Mouse (Mus musculus) heart, postnatal 0 days (tissue): ENCODE results near the gene Vmn1r4. TPM values are rescaled to one million over a fixed set of nuclear protein-coding genes. Genes with fewer than 3 reads are reported as not detected.

Experiments used
- ATAC-seq: fragments of 200-750 bp; cut with Nextera tagmentation; 2 replicates; pipeline ENCODE4 v1.8.0; 2017; ENCODE audit warnings: low read depth, moderate number of reproducible peaks, moderate library complexity; ENCODE audit not compliant: insufficient read depth
- DNase-seq: peaks from one replicate; pipeline ENCODE4 v3.0.0-alpha.2; 2016; ENCODE audit warnings: low spot score
- H3K27ac ChIP-seq: fragments of 300-500 bp; sonication (generic); 2 replicates; pipeline ENCODE4 v1.5.1; 2014; ENCODE audit warnings: low read depth, mild to moderate bottlenecking
- H3K27me3 ChIP-seq: fragments of 300-500 bp; sonication (generic); 2 replicates; pipeline ENCODE4 v1.6.1; 2014; ENCODE audit warnings: low read length, mixed read lengths; ENCODE audit not compliant: control insufficient read depth, insufficient read depth
- H3K36me3 ChIP-seq: fragments of 300-500 bp; sonication (generic); replicated peaks from 2 replicates; pipeline ENCODE4 v1.6.1; 2014; ENCODE audit warnings: low read length, mixed read lengths; ENCODE audit not compliant: control insufficient read depth, insufficient read depth
- H3K4me1 ChIP-seq: fragments of 300-500 bp; sonication (generic); 2 replicates; pipeline ENCODE4 v1.6.1; 2014; ENCODE audit warnings: antibody characterized with exemption; ENCODE audit not compliant: control insufficient read depth, insufficient read depth
- H3K4me2 ChIP-seq: fragments of 300-500 bp; sonication (generic); 2 replicates; pipeline ENCODE4 v1.6.1; 2014; ENCODE audit warnings: low read depth, mild to moderate bottlenecking, low read length, moderate library complexity
- H3K4me3 ChIP-seq: fragments of 300-500 bp; sonication (generic); 2 replicates; pipeline ENCODE4 v1.5.1; 2014; ENCODE audit warnings: low read depth, low read length
- H3K9ac ChIP-seq: fragments of 300-500 bp; sonication (generic); replicated peaks from 2 replicates; pipeline ENCODE4 v1.6.1; 2014; ENCODE audit warnings: low read depth, low read length, mixed read lengths
- H3K9me3 ChIP-seq: fragments of 300-500 bp; sonication (generic); replicated peaks from 2 replicates; pipeline ENCODE4 v1.6.1; 2016; ENCODE audit warnings: low read length; ENCODE audit not compliant: control insufficient read depth
- CTCF ChIP-seq: IDR thresholded peaks from 2 replicates; pipeline ENCODE4 v1.5.1; 2016; ENCODE audit warnings: antibody characterized with exemption, control low read depth, low read depth
- EP300 ChIP-seq: IDR thresholded peaks from 2 replicates; pipeline ENCODE4 v1.6.1; 2016; ENCODE audit warnings: antibody characterized with exemption, low read depth
- WGBS: fragments of 180-500 bp; shearing (Covaris S2); extraction: QIAGEN DNeasy Blood & Tissue Kit; methylation state at CpG from one replicate; pipeline ENCODE4 v1.1.7; 2014; 5-methylcytosine and 5-hydroxymethylcytosine counted together
- polyA plus RNA-seq: library from polyadenylated mRNA; unstranded; fragments of >200 nt; fragmentation: Nextera tagmentation; extraction: Ambion mirVana; gene quantifications from 2 replicates; pipeline ENCODE4 v1.2.1, GENCODE M21; 2015
- total RNA-seq: library from RNA; depleted of rRNA; stranded (reverse); fragments of >200 nt; gene quantifications from 2 replicates; pipeline ENCODE4 v1.2.3, GENCODE M21; 2014; ENCODE audit warnings: low replicate concordance; rRNA removed

Vmn1r4 gene
- total and polyA plus RNA-seq, 2 experiments from 2014 or later: 0.19 TPM; not detected in 1

DNA sequence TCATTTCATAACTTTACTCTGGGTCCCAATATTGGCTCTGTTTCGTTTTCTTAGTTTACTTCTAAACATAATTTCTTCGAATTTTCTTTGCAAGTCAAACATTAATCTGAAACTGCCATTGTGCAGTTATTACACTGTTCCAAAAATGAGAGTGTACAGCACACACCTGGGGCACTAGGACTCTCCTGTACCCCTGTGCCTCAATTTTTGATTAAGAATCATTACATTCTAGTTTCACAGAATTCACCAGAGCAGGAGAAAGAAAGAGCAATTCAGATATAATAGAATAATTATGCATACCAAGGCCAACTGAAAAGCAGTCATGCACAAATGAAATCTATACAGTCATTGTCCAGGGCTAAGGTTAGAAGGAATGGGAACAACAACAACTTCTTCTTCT, 8.6 kb downstream of the Vmn1r4 start:
- Histone ChIP-seq H3K36me3 (no peaks in the 10 kb centered on the region), H3K9ac (no peak overlapping the region), H3K27ac (no peak overlapping the region), H3K27me3 (no peaks in the 10 kb centered on the region; the same call in 1 of the 2 replicates), H3K9me3 (no peaks in the 10 kb centered on the region), H3K4me1 (no peaks in the 10 kb centered on the region), H3K4me2 (no peak overlapping the region), H3K4me3 (no peak overlapping the region)
- ATAC-seq (no peak), DNase-seq (no peak)
- TF ChIP-seq EP300 (no peak), CTCF (no peak)
- WGBS: 53% methylated on average over 2 of the region's 2 CpGs

DNA sequence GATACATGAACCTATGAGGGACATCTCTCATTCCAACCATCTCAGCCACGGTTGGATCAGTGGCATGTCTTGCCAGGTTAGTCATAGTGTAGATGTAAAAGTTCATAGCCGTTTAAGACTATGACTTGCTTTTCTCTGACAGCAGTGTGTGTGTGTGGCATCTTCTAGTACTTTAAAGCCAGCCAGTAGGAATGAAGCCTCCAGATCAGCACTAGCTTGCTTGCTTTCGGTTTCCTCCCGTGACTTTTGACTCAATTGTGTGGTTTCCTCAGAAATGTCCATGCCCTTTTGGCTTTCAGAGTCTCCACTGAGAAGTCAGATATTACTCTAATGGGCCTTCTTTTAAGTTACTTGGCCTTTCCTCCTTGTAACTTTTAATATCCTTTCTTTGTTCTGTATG, 10.6 kb downstream of the Vmn1r4 start:
- no peak overlapping the region for H3K4me3 ChIP-seq
- DNase-seq (no peak), ATAC-seq (no peak)
- H3K27ac ChIP-seq: no peak overlapping the region
- H3K36me3 ChIP-seq: no peaks in the 10 kb centered on the region
- no peak overlapping the region for H3K4me2 ChIP-seq
- 71% methylated on average over 4 of the region's 4 CpGs for WGBS
- TF ChIP-seq CTCF: no peak
- TF ChIP-seq EP300: no peak
- no peak overlapping the region for H3K9ac ChIP-seq
- H3K9me3 ChIP-seq: no peaks in the 10 kb centered on the region
- H3K4me1 ChIP-seq: no peaks in the 10 kb centered on the region
- no peaks in the 10 kb centered on the region; the same call in 1 of the 2 replicates for H3K27me3 ChIP-seq

- Histone ChIP-seq H3K4me2 (no peak overlapping the region), H3K4me1 (no peaks in the 10 kb centered on the region), H3K27me3 (no peaks in the 10 kb centered on the region), H3K36me3 (no peaks in the 10 kb centered on the region), H3K9me3 (no peaks in the 10 kb centered on the region), H3K27ac (no peak overlapping the region), H3K4me3 (no peak overlapping the region), H3K9ac (no peak overlapping the region)
- no peak for TF ChIP-seq CTCF
- TF ChIP-seq EP300: no peak
- ATAC-seq (no peak), DNase-seq (no peak)
- 67% methylated on average over 5 of the region's 5 CpGs for WGBS
These were observed 32.6 kb downstream of the Vmn1r4 start for GRCm38 (mm10) chr6:56956436-56956835.

DNA sequence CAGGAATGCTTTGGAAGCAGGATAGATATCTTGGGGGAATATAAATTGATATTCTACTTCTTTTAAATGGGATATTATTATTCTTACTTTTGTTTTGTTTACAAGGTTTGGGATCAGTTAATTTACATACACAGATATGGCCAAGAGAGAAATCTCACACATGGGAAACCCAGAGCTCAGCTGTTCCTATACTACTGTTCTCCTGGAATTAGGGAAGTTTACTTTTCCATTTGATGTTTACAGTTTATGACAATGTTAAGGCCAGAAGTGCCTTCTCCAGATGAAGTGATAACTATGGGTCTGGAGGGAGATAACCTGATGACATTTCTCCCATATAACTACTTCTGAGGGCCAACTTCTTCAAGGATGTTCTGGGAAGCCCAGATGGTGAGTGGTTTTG, 46.2 kb downstream of the Vmn1r4 start, which contains the start of gene Vmn1r5:
Gene Vmn1r5 (plus strand): TSS at position 301 of the 400 bp plus-strand sequence.
- no peak within 1 kb of the TSS for H3K4me2 ChIP-seq
- H3K27me3 ChIP-seq: no peaks in the 10 kb centered on the region
- H3K27ac ChIP-seq: no peak within 1 kb of the TSS
- TF ChIP-seq CTCF (no peak), EP300 (no peak)
- ATAC-seq (no peak), DNase-seq (no peak)
- H3K4me1 ChIP-seq: no peaks in the 10 kb centered on the region
- H3K4me3 ChIP-seq: no peak within 1 kb of the TSS
- no peaks in the 10 kb centered on the region for H3K9me3 ChIP-seq
- no peaks in the 10 kb centered on the region for H3K36me3 ChIP-seq
- H3K9ac ChIP-seq: no peak within 1 kb of the TSS

DNA sequence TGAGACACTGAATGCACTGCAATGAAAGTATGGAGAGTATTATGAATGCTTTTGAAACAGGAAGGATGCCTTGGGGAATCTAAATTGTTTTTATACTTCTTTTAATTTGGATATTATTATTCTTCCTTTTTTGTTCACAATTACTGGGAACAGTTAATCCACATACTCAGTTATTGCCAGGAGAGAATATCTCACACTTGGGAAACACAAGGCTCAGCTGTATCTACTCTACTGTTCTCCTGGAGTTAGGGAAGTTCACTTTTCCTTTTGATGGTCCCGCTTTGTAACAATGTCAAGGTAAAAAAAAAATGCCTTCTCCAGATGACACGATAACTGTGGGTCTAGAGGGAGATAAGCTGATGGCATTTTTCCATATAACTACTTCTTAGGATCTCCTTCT, 73.1 kb downstream of the Vmn1r4 start, which contains the start of gene Vmn1r6:
Gene Vmn1r6 (plus strand): TSS at position 301 of the 400 bp plus-strand sequence.
- TF ChIP-seq EP300 (no peak), CTCF (no peak)
- Histone ChIP-seq H3K4me1 (no peaks in the 10 kb centered on the region), H3K9me3 (no peaks in the 10 kb centered on the region), H3K27me3 (no peaks in the 10 kb centered on the region), H3K36me3 (no peaks in the 10 kb centered on the region), H3K4me2 (no peak within 1 kb of the TSS), H3K9ac (no peak within 1 kb of the TSS), H3K4me3 (no peak within 1 kb of the TSS), H3K27ac (no peak within 1 kb of the TSS)
- ATAC-seq (no peak), DNase-seq (no peak)
- WGBS: 62% methylated on average over 2 of the region's 2 CpGs

Other genes starting within 250 kb of the Vmn1r4 start
- 2.5 and 47.4 TPM in 2 replicates for gene Lsm5, start 219.3 kb upstream of the Vmn1r4 start, total RNA-seq
- 62.9 and 64.7 TPM in 2 replicates for gene Lsm5, start 219.3 kb upstream of the Vmn1r4 start, polyA plus RNA-seq
- 5.3 and 9.1 TPM in 2 replicates for gene Avl9, start 209.1 kb upstream of the Vmn1r4 start, total RNA-seq
- 3.7 and 4.0 TPM in 2 replicates for gene Avl9, start 209.1 kb upstream of the Vmn1r4 start, polyA plus RNA-seq
- gene Kbtbd2, start 126.2 kb upstream of the Vmn1r4 start, total RNA-seq: 37.2 and 41.5 TPM in 2 replicates
- 17.0 and 17.6 TPM in 2 replicates for gene Kbtbd2, start 126.2 kb upstream of the Vmn1r4 start, polyA plus RNA-seq
- gene Fkbp9, start 92.0 kb upstream of the Vmn1r4 start, total RNA-seq: 123 and 142 TPM in 2 replicates
- 90.0 and 90.2 TPM in 2 replicates for gene Fkbp9, start 92.0 kb upstream of the Vmn1r4 start, polyA plus RNA-seq
- gene Nt5c3, start 83 bp upstream of the Vmn1r4 start, total RNA-seq: 65.3 and 74.0 TPM in 2 replicates
- gene Nt5c3, start 83 bp upstream of the Vmn1r4 start, polyA plus RNA-seq: 95.9 and 108 TPM in 2 replicates
- not detected in 2 replicates for gene Vmn1r5, start 46.3 kb downstream of the Vmn1r4 start, total RNA-seq
- gene Vmn1r5, start 46.3 kb downstream of the Vmn1r4 start, polyA plus RNA-seq: not detected in 2 replicates
- not detected in 2 replicates for gene Vmn1r6, start 73.2 kb downstream of the Vmn1r4 start, total RNA-seq
- not detected in 2 replicates for gene Vmn1r6, start 73.2 kb downstream of the Vmn1r4 start, polyA plus RNA-seq
- not detected in 2 replicates for gene Vmn1r7, start 101.3 kb downstream of the Vmn1r4 start, total RNA-seq
- gene Vmn1r7, start 101.3 kb downstream of the Vmn1r4 start, polyA plus RNA-seq: not detected in 2 replicates
- not detected in 2 replicates for gene Vmn1r8, start 108.3 kb downstream of the Vmn1r4 start, total RNA-seq
- gene Vmn1r8, start 108.3 kb downstream of the Vmn1r4 start, polyA plus RNA-seq: not detected in 2 replicates
- gene Vmn1r9, start 142.8 kb downstream of the Vmn1r4 start, total RNA-seq: not detected in 2 replicates
- gene Vmn1r9, start 142.8 kb downstream of the Vmn1r4 start, polyA plus RNA-seq: not detected in 2 replicates
- gene Vmn1r10, start 185.4 kb downstream of the Vmn1r4 start, total RNA-seq: not detected in 2 replicates
- not detected in 2 replicates for gene Vmn1r10, start 185.4 kb downstream of the Vmn1r4 start, polyA plus RNA-seq
- not detected in 2 replicates for gene Vmn1r11, start 209.4 kb downstream of the Vmn1r4 start, total RNA-seq
- gene Vmn1r11, start 209.4 kb downstream of the Vmn1r4 start, polyA plus RNA-seq: not detected in 2 replicates
- gene Vmn1r12, start 232.9 kb downstream of the Vmn1r4 start, total RNA-seq: not detected in 2 replicates
- gene Vmn1r12, start 232.9 kb downstream of the Vmn1r4 start, polyA plus RNA-seq: not detected in 2 replicates